Mouse (Mus musculus) embryonic facial prominence, embryonic 10.5 days (tissue): Measurements from ENCODE around the gene BC049352. TPM values are rescaled to one million over a fixed set of nuclear protein-coding genes. Genes with fewer than 3 reads are reported as not detected.
A peak's percentile ranks its signal among the peaks of the same experiment; 100 is the strongest.

ENCODE experiments used
- DNase-seq: peaks from one replicate; pipeline ENCODE4 v3.0.0-alpha.2; 2017; ENCODE audit warnings: low spot score
- H3K27ac ChIP-seq: fragments of 300-500 bp; sonication (generic); replicated peaks from 2 replicates; pipeline ENCODE4 v1.5.1; 2016; ENCODE audit warnings: mild to moderate bottlenecking
- H3K27me3 ChIP-seq: fragments of 300-500 bp; sonication (generic); replicated peaks from 2 replicates; pipeline ENCODE4 v1.6.1; 2016; ENCODE audit warnings: low read depth, mild to moderate bottlenecking; ENCODE audit not compliant: poor library complexity, severe bottlenecking
- H3K36me3 ChIP-seq: fragments of 300-500 bp; sonication (generic); replicated peaks from 2 replicates; pipeline ENCODE4 v1.6.1; 2016; ENCODE audit warnings: mild to moderate bottlenecking, moderate library complexity
- H3K4me1 ChIP-seq: fragments of 300-500 bp; sonication (generic); 2 replicates; pipeline ENCODE4 v1.6.1; 2016
- H3K4me3 ChIP-seq: fragments of 300-500 bp; sonication (generic); 2 replicates; pipeline ENCODE4 v1.5.1; 2016; ENCODE audit warnings: mild to moderate bottlenecking, moderate library complexity
- H3K9me3 ChIP-seq: fragments of 300-500 bp; sonication (generic); 2 replicates; pipeline ENCODE4 v1.6.1; 2016; ENCODE audit warnings: mild to moderate bottlenecking
- WGBS: fragments of 180-500 bp; shearing (Covaris S2); methylation state at CpG from one replicate; pipeline ENCODE4 v1.1.7; 2016; 5-methylcytosine and 5-hydroxymethylcytosine counted together
- polyA plus RNA-seq: library from polyadenylated mRNA; unstranded; fragments of >200 nt; fragmentation: Nextera tagmentation; extraction: Ambion mirVana; gene quantifications from 2 replicates; pipeline ENCODE4 v1.2.1, GENCODE M21; 2016

The BC049352 gene
- polyA plus RNA-seq, 1 experiment from 2014 or later = not detected

- WGBS = 91% methylated on average over 5 of the region's 5 CpGs
- H3K4me1 ChIP-seq = peaks cover 8% of the 10 kb centered on the region
- no peak overlapping the region for H3K27ac ChIP-seq
- no peak for DNase-seq
- no peaks in the 10 kb centered on the region for H3K36me3 ChIP-seq
- no peaks in the 10 kb centered on the region for H3K27me3 ChIP-seq
- no peak overlapping the region for H3K4me3 ChIP-seq
- no peaks in the 10 kb centered on the region for H3K9me3 ChIP-seq
Measured at GRCm38 (mm10) chr9:45197549-45197948, 15.7 kb downstream of the BC049352 start.

- no peaks in the 10 kb centered on the region for H3K9me3 ChIP-seq
- DNase-seq = no peak
- no peak overlapping the region for H3K4me3 ChIP-seq
- peaks cover 6% of the 10 kb centered on the region for H3K4me1 ChIP-seq
- H3K36me3 ChIP-seq = no peaks in the 10 kb centered on the region
- H3K27ac ChIP-seq = no peak overlapping the region
- 86% methylated on average over 5 of the region's 5 CpGs for WGBS
- H3K27me3 ChIP-seq = no peaks in the 10 kb centered on the region
Measured at GRCm38 (mm10) chr9:45201319-45201947, 19.6 kb downstream of the BC049352 start.

DNA sequence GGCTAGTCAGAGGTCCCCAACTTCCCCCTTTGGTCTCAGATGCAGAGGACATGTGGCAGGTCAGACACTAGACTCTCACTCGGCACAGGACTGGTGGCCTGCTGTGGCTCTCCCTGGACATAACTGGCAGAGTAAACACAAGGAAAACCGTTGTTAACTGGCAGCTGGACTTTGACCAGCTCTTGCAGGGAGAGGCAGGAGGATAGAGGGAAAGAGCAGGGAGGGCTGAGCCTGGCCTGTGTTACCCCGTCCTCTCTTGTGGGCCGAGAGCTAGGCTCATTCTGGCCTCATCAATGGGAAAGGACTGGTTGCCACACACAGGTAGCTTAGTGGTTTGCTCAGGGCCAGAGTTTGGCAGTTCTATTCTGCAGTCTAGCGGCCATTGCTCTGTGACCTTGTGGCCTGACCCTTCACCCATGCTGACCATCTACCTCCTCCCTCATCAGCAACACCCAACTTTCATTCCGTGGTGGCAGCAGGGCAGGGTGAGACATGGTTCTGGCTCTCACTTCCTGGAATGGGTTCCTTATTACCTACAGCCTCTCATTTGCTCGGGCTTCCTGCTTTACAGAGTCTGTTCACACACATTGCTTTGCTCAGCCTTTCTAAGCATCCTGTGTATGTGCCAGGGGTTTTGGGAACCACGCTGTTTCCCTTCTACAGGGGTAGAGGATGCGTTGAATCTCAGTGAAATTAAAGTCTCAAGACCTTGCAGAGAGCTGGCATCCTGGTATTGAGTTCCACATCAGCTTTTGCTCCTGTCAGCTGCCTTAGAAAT is 20.4 kb downstream of the BC049352 start:
- H3K27ac ChIP-seq = no peak overlapping the region
- H3K36me3 ChIP-seq = no peaks in the 10 kb centered on the region
- WGBS = 71% methylated on average over 9 of the region's 9 CpGs
- no peak for DNase-seq
- no peaks in the 10 kb centered on the region for H3K9me3 ChIP-seq
- no peaks in the 10 kb centered on the region for H3K27me3 ChIP-seq
- H3K4me3 ChIP-seq = no peak overlapping the region
- peaks cover 5% of the 10 kb centered on the region for H3K4me1 ChIP-seq

DNA sequence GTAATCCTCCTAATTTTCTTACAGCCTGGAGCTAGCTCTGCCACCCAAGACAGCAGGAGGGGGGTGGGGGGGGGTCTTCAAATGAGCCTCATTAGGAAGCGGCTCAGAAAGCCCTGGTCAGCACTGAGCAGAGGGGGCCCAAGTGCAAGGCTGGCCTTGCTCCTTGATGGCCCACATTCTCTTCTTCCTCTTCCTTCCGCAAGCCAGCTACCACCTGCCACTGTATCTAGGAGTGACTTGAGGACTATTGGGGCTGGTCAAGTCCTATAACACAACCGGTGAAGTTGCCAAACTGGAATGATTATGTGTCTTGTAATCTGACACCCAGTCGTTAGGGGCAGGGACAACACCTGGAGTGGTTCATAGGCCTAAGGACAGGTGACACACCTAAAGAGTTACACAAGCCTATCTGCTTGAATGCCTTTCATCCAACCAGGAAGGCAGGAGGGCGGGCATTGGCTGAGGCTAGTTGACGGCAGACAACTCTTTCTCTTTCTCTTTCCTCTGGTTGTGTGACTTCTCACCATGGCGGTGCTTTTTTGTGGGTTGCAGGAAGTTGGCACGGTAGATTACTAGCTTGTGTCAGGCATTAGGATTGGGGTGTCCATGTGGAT is 22.1 kb downstream of the BC049352 start, which contains the start of gene Tmprss4:
Tmprss4 (minus strand) TSS at position 296 of the 614 bp plus-strand sequence.
- Histone ChIP-seq H3K4me3 (no peak within 1 kb of the TSS), H3K36me3 (no peaks in the 10 kb centered on the region), H3K4me1 (peaks cover 5% of the 10 kb centered on the region), H3K27me3 (no peaks in the 10 kb centered on the region), H3K27ac (no peak within 1 kb of the TSS), H3K9me3 (no peaks in the 10 kb centered on the region)
- no peak for DNase-seq
- WGBS = 68% methylated on average over 8 of the region's 8 CpGs

DNA sequence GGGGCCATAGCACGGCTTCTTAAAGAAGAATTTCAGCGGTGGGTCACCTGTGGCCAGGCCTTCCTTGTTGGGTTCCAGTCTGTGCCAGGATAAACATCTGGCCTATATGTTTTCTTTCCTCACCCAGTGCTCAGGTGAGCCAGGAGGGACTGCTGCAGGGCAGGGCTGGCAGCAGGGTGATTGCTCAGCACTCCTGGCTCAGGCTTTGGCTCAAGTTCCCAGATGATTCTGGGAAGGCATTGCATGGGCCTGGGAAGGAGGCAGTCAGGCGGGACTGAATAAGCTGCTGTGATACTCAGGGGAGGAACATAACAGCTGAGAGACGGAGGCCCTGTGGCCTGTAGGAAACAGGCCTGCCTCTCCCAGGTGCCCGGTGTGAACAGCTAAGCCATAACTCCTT is 23.3 kb downstream of the BC049352 start:
- Histone ChIP-seq H3K9me3 (no peaks in the 10 kb centered on the region), H3K4me1 (peaks cover 5% of the 10 kb centered on the region), H3K27ac (no peak overlapping the region), H3K27me3 (no peaks in the 10 kb centered on the region), H3K4me3 (no peak overlapping the region), H3K36me3 (no peaks in the 10 kb centered on the region)
- WGBS = 77% methylated on average over 5 of the region's 5 CpGs
- DNase-seq = no peak

- H3K27me3 ChIP-seq = no peaks in the 10 kb centered on the region
- no peak for DNase-seq
- H3K27ac ChIP-seq = no peak overlapping the region
- H3K4me1 ChIP-seq = peaks cover 5% of the 10 kb centered on the region
- H3K9me3 ChIP-seq = no peaks in the 10 kb centered on the region
- no peak overlapping the region for H3K4me3 ChIP-seq
- no peaks in the 10 kb centered on the region for H3K36me3 ChIP-seq
- 72% methylated on average over 4 of the region's 4 CpGs for WGBS
Measured at GRCm38 (mm10) chr9:45206121-45206520, 24.3 kb downstream of the BC049352 start.

GRCm38 (mm10) chr9:45207015-45207743 is 25.4 kb downstream of the BC049352 start:
- DNase-seq = no peak

DNA sequence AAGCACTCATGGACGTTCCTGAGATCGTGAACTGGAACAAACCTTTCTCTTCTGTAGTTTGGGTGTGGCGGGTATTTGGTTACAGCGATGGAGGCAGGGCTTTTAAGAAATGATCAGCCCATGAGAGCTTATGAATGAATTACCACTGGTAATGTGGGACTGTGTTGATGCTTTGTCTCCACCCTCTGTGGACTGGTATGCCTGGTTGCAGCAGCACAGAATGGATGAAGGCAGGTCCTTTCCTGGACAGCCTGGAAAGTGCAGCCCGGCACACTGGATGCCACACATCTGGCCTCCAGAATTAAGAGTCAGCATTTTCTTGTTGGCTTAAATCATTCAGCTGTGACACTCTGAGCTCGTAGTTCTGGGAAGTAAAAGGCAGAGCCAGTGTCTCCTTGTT is 30.2 kb downstream of the BC049352 start:
- 79% methylated on average over 6 of the region's 6 CpGs for WGBS
- Histone ChIP-seq H3K36me3 (no peaks in the 10 kb centered on the region), H3K9me3 (no peaks in the 10 kb centered on the region), H3K27ac (no peak overlapping the region), H3K27me3 (no peaks in the 10 kb centered on the region), H3K4me1 (no peaks in the 10 kb centered on the region), H3K4me3 (no peak overlapping the region)
- no peak for DNase-seq

More at GRCm38 (mm10) chr9:45207015-45207743, 25.4 kb downstream of the BC049352 start:
- peaks cover 5% of the 10 kb centered on the region for H3K4me1 ChIP-seq
- no peaks in the 10 kb centered on the region for H3K36me3 ChIP-seq
- WGBS = 81% methylated on average over 7 of the region's 7 CpGs
- no peaks in the 10 kb centered on the region for H3K9me3 ChIP-seq
- no peak overlapping the region for H3K27ac ChIP-seq
- H3K4me3 ChIP-seq = no peak overlapping the region
- H3K27me3 ChIP-seq = no peaks in the 10 kb centered on the region

DNA sequence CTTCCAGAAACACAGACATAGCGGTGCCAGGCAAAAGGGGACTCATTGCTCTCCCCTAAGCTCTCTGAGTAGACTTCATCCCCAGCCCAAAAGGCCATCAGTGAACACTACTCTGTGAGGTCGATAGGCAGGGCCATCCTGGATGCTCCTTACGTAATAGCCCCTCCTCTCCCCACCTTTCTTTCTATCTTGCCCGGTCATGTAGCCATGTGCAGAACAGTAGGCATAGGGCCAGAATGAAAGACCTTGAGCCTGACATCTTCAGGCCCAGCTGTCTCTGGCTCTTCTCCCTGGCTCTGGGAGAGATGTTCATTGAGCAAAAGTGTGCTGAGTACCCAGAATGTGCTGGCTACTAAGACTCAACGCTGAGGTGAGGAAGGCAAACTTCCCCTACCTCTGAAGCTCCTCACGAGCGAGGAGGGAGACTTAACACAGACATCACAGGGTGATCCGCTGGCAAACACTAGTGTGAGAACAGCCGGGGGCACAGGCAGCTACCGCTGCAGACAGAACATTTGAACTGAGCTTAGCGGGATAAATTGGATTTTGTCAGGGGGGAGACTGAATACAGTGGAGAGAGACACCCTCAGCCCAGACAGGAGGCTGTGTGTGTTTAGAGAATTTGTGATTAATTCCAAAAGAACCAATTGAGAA is 33.8 kb downstream of the BC049352 start:
- no peaks in the 10 kb centered on the region for H3K9me3 ChIP-seq
- 78% methylated on average over 11 of the region's 11 CpGs for WGBS
- no peak overlapping the region for H3K4me3 ChIP-seq
- no peak overlapping the region for H3K27ac ChIP-seq
- no peaks in the 10 kb centered on the region for H3K27me3 ChIP-seq
- H3K36me3 ChIP-seq = no peaks in the 10 kb centered on the region
- DNase-seq = no peak
- H3K4me1 ChIP-seq = no peaks in the 10 kb centered on the region

DNA sequence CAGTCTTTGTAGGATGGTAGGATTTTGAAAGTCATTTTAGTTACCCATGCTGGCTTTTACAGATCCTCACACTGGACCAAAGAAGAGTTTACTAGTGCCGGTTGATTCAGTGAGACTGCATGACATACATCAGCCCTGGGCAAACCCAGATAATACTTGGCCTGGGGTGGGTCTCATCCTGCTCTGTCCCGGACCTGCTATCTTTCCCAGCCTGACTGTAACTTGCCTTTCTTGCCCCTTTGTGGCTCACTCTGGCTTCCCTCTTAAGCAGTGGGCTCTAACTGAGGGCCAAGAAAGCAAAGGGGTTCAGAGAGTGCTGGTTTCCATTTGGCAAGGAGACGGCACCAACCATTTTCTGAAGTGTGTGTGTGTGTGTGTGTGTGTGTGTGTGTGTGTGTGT is 37.8 kb downstream of the BC049352 start:
- H3K36me3 ChIP-seq = no peaks in the 10 kb centered on the region
- H3K9me3 ChIP-seq = no peaks in the 10 kb centered on the region
- H3K27me3 ChIP-seq = no peaks in the 10 kb centered on the region
- no peak for DNase-seq
- H3K27ac ChIP-seq = no peak overlapping the region
- no peak overlapping the region for H3K4me3 ChIP-seq
- 79% methylated on average over 3 of the region's 3 CpGs for WGBS
- H3K4me1 ChIP-seq = no peaks in the 10 kb centered on the region

- Histone ChIP-seq H3K27ac (no peak overlapping the region), H3K4me1 (no peaks in the 10 kb centered on the region), H3K9me3 (no peaks in the 10 kb centered on the region), H3K36me3 (no peaks in the 10 kb centered on the region), H3K27me3 (no peaks in the 10 kb centered on the region), H3K4me3 (no peak overlapping the region)
- DNase-seq = peak; percentile 87
- 18% methylated on average over 6 of the region's 6 CpGs for WGBS
Measured at GRCm38 (mm10) chr9:45221567-45221966, 39.8 kb downstream of the BC049352 start.

- DNase-seq = no peak
- Histone ChIP-seq H3K27ac (no peak overlapping the region), H3K9me3 (no peaks in the 10 kb centered on the region), H3K4me1 (no peaks in the 10 kb centered on the region), H3K27me3 (no peaks in the 10 kb centered on the region), H3K4me3 (no peak overlapping the region), H3K36me3 (no peaks in the 10 kb centered on the region)
- WGBS = 85% methylated on average over 8 of the region's 8 CpGs
Measured at GRCm38 (mm10) chr9:45229359-45229758, 47.6 kb downstream of the BC049352 start.
